Comparison of ENCODE assay signal across 9 mouse cellular contexts in genomic region chr10:99641784-99642183, GRCm38 (mm10).
A peak's percentile ranks its signal among the peaks of the same experiment; 100 is the strongest.
DNase-seq lines count a peak whose midpoint lies in the region; ATAC-seq and TF ChIP-seq lines count a peak whose summit lies in the region.
"Had no signal": no experiment of that assay in that cellular context is flagged by ENCODE, and none has a peak within 500 bp of the region (broad histone marks: within the 10 kb centered on the region; RNA-seq: fewer than 3 reads in every experiment).

No protein-coding gene starts in this region.

- intact Hi-C loops in gastrocnemius, postnatal 14 days (cut with DNase I; ENCODE audit: low total_unique reads) = loop anchor here (10.0 kb wide), 1 partner anchor 843 kb away; the partner anchor contains the start of genes Cep290 and Tmtc3
- intact Hi-C loops in left cerebral cortex, postnatal 4 days (cut with DNase I) = loop anchor here (2.0 to 5.0 kb wide), 3 partner anchors 377 to 826 kb away; no protein-coding TSS in a partner anchor

- H3K4me2 ChIP-seq in intestine, postnatal 0 days (replicated peaks; ENCODE audit: low read depth) = peak overlapping the region; percentile 45; the same call in 1 of the 2 replicates

- 8% methylated on average over 11 of the region's 11 CpGs for WGBS in intestine, postnatal 0 days

- ATAC-seq in intestine, postnatal 0 days = peak; percentile 68; the same call in 1 of the 2 replicates
- 0 out of 2 replicates have a peak, but pooled peaks have one; percentile 37 for ATAC-seq in monocyte, adult 5-6 weeks (replicated peaks; ENCODE audit: insufficient number of reproducible peaks, low FRiP score, low TSS enrichment, poor library complexity, severe bottlenecking)

- H3K4me1 ChIP-seq in intestine, postnatal 0 days (replicated peaks; ENCODE audit: control insufficient read depth, insufficient read depth, low read length) = no peaks in the 10 kb centered on the region
- H3K4me1 ChIP-seq: megakaryocyte, embryonic 14.5 days had no signal

- H3K27me3 ChIP-seq in intestine, postnatal 0 days (replicated peaks; ENCODE audit: control insufficient read depth, insufficient read depth, low read length) = no peaks in the 10 kb centered on the region
- H3K27me3 ChIP-seq in splenic B cell, adult 2 months (ENCODE audit: control insufficient read depth, insufficient read depth, low read length, poor library complexity, severe bottlenecking) = no peaks in the 10 kb centered on the region

- DNase-seq in cerebellum, adult 11 months = peak; percentile 9
- DNase-seq in cerebellum, adult 8-10 months = no peak
- DNase-seq in cerebellum, postnatal 4 days (ENCODE audit: low spot score in 2 of 2) = peak; percentile 29 to 66
- peak; percentile 51 for DNase-seq in gastrocnemius, postnatal 14 days
- DNase-seq in left cerebral cortex, postnatal 4 days = peak; percentile 68
- peak; percentile 70 for DNase-seq in splenic B cell, adult 2 months (ENCODE audit: low read depth, low spot score)

- no peak overlapping the region for H3K4me3 ChIP-seq in intestine, postnatal 0 days (ENCODE audit: low read depth, low read length)
- H3K4me3 ChIP-seq: megakaryocyte, embryonic 14.5 days had no signal

- H3K27ac ChIP-seq in intestine, postnatal 0 days (ENCODE audit: low read depth, low read length) = no peak overlapping the region

- peak; percentile 91 for TF ChIP-seq CTCF in intestine, postnatal 0 days (IDR thresholded peaks at IDR 0.05; ENCODE audit: low read depth)

- no peaks in the 10 kb centered on the region for H3K9me3 ChIP-seq in intestine, postnatal 0 days (ENCODE audit: control insufficient read depth)
- H3K9me3 ChIP-seq: megakaryocyte, embryonic 14.5 days had no signal

- H3K9ac ChIP-seq in intestine, postnatal 0 days (ENCODE audit: low read depth, low read length) = no peak overlapping the region

- H3K36me3 ChIP-seq in intestine, postnatal 0 days (ENCODE audit: control insufficient read depth, insufficient read depth) = no peaks in the 10 kb centered on the region
- H3K36me3 ChIP-seq in splenic B cell, adult 2 months (ENCODE audit: control insufficient read depth, insufficient read depth, low read length, poor library complexity, severe bottlenecking) = no peaks in the 10 kb centered on the region
